Mouse (Mus musculus) large intestine, adult 2 months (tissue): Measurements from ENCODE around the gene Dock1. TPM values are rescaled to one million over a fixed set of nuclear protein-coding genes. Genes with fewer than 3 reads are reported as not detected.

ENCODE experiments used
- DNase-seq: peaks from one replicate; pipeline ENCODE4 v3.0.0-alpha.2; 2012; ENCODE audit warnings: low read depth, low spot score
- WGBS: fragments of 180-500 bp; shearing (Covaris S2); methylation state at CpG from one replicate; pipeline ENCODE4 v1.1.7; 2018; 5-methylcytosine and 5-hydroxymethylcytosine counted together
- polyA plus RNA-seq: library from polyadenylated mRNA; depleted of rRNA; stranded (reverse); fragments of >200 nt; gene quantifications from 2 replicates; pipeline ENCODE4 v1.2.3, GENCODE M21; 2012

Gene Dock1
- polyA plus RNA-seq, 1 experiment: 8.8 TPM

DNA sequence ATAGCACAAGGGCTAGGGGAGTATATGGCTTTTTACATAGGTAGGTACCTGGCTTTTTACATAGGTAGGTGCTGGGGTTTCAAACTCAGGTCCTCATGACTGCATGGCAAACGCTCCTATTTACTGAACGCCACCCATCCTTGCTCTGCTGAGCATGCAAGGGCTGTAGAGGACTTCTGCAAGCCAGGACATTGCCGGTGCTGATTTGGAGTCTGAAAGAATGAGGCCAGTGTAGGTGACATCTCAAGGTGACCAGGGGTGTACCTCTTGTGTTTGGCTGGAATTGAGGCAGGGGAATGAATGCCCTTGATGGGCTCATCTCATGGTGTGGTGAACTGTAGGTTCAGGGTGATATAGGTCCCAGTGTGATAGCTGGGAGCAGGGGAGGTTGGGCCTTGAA, 20.4 kb downstream of the Dock1 start:
- DNase-seq: no peak
- WGBS: 91% methylated on average over 3 of the region's 3 CpGs

GRCm38 (mm10) chr7:134693325-134693724, 22.9 kb downstream of the Dock1 start:
- WGBS: 89% methylated on average over 1 of the region's 1 CpGs
- no peak for DNase-seq

DNA sequence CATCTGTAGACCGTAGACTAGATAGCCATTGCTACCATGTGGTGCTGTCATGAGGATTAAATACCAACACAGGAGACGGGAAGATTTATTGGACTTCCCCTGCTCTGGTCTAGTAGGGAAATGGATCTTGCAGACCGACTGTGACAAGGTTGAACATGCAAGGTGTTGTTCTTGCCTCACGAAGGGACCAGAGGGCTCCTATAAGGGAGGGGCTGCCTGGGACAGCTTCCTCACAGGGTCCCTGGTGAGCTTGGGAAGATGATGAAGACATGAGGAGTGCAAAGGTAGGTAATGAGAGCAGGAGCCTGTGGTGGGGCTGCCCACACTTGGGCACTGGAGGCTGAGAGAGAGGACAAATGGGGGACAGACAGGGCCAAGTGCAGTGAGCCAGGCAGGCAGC, 25.0 kb downstream of the Dock1 start:
- WGBS: 84% methylated on average over 4 of the region's 4 CpGs
- no peak for DNase-seq

DNA sequence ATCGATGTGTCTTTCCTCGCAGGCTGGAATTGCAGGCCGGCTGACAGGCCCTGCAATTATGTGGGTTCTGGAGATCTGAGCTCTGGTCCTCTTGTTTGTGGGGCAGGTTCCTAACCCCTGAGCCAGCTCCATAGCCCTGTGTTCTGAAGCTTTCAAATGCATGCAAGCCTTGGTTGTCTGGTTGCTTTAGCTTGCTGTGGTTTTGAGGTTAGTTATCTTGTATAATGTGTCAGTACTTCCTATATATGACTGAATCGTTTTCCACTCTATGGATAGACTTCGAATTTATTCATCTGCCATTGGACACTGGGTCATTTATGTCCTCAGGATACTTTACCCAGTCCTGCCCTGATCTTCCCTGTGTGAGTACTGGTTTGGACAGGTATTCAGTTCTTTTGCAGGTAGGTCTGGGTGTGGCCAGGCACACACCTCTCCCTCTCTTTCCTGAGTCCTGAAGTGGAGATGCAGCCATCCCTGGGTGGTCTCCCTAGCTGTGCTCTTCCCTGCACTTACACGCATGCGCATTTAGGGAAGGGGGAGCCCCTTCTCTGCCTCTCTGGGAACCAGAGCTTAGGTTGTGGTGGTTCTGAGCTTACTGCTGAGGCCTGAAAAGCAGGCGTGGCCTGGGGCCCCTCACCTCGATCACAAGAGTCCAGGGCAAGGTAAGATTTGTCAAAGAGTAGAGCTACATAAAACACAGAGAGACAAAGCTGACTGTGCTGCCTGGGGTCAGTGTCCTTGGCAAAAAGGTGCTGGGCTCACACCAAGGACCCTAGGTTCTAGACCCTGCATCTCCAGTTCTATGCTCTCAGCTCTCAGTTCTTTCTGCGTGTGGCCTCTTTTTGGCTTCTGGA, 25.9 kb downstream of the Dock1 start:
- 70% methylated on average over 10 of the region's 10 CpGs for WGBS
- DNase-seq: no peak

- no peak for DNase-seq
- WGBS: 68% methylated on average over 4 of the region's 4 CpGs
Measured at GRCm38 (mm10) chr7:134697479-134697878, 27.0 kb downstream of the Dock1 start.

GRCm38 (mm10) chr7:134698246-134698645, 27.8 kb downstream of the Dock1 start:
- DNase-seq: no peak
- 81% methylated on average over 5 of the region's 5 CpGs for WGBS

GRCm38 (mm10) chr7:134700001-134700400, 29.5 kb downstream of the Dock1 start:
- no peak for DNase-seq
- 85% methylated on average over 5 of the region's 5 CpGs for WGBS

- 83% methylated on average over 5 of the region's 5 CpGs for WGBS
Measured at GRCm38 (mm10) chr7:134702481-134702880, 32.0 kb downstream of the Dock1 start.

DNA sequence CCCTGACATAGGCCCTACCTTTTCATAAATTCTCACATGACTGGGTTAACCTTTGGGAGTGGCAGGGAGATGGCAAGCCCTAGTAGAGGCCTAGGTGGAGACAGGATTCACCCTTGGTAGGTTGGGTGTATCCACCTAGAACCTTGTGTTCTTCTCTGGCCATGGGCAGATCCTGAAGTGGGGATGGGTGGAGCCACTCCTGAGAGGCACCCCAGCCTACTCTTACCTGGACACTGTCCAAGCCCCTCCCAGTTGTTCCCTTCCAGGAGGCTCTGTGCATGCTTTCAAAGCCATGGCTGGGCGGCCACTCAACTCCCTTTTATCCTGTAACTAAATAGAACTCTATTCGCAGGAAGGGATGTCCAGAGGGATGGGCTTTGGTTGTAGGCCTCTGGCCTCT, 33.2 kb downstream of the Dock1 start:
- DNase-seq: peak; percentile 69
- WGBS: 11% methylated on average over 2 of the region's 2 CpGs

More at GRCm38 (mm10) chr7:134702481-134702880, 32.0 kb downstream of the Dock1 start:
- no peak for DNase-seq

GRCm38 (mm10) chr7:134709226-134709853, 38.9 kb downstream of the Dock1 start:
- WGBS: 57% methylated on average over 5 of the region's 5 CpGs
- DNase-seq: no peak

GRCm38 (mm10) chr7:134711576-134711975, 41.1 kb downstream of the Dock1 start:
- no peak for DNase-seq
- WGBS: 94% methylated on average over 1 of the region's 1 CpGs

GRCm38 (mm10) chr7:134719406-134719805, 49.0 kb downstream of the Dock1 start:
- DNase-seq: no peak
- WGBS: 88% methylated on average over 3 of the region's 3 CpGs

DNA sequence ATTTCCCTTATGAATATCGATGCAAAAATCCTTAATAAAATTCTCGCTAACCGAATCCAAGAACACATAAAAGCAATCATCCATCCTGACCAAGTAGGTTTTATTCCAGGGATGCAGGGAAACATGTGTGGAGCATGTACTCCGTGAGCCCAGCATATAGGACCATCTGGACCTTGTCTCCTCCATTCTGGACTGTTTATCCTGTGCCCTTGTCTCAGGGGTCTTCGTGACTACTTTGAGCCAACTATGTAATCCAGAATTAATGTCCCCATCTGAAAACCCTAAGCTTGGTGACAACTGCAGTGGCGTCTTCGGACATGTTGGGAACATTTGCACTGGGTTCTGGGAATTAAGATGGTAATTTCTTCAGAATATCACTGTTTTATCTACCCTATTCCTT, 51.9 kb downstream of the Dock1 start:
- DNase-seq: no peak
- 97% methylated on average over 7 of the region's 7 CpGs for WGBS

GRCm38 (mm10) chr7:134722955-134723354, 52.5 kb downstream of the Dock1 start:
- WGBS: 76% methylated on average over 9 of the region's 9 CpGs
- DNase-seq: no peak

GRCm38 (mm10) chr7:134723509-134723908, 53.1 kb downstream of the Dock1 start:
- WGBS: 79% methylated on average over 5 of the region's 5 CpGs

DNA sequence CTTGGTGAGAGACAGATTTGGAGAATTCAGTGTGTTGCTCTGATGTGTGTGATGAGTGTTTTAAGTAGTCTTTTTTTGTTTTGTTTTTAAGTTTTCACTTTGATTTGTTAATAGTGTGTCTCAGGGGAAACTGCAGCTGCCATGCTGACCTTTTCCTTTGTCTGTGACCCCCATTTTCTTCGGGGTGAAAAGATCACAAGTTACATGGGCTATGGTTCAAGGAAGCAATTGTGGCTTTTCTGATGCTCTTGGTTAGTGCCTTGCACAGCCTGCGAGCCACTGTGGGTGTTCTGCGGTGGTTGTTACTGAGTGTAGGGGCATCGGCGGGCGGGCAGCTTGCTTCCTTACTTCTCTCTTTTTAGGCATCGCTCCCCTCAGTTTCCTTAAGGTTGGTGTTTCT, 54.4 kb downstream of the Dock1 start:
- DNase-seq: no peak

More at GRCm38 (mm10) chr7:134723509-134723908, 53.1 kb downstream of the Dock1 start:
- DNase-seq: no peak

GRCm38 (mm10) chr7:134725551-134726529, 55.4 kb downstream of the Dock1 start:
- 34% methylated on average over 11 of the region's 11 CpGs for WGBS
- no peak for DNase-seq

More for the DNA sequence above, 54.4 kb downstream of the Dock1 start:
- 70% methylated on average over 7 of the region's 7 CpGs for WGBS

DNA sequence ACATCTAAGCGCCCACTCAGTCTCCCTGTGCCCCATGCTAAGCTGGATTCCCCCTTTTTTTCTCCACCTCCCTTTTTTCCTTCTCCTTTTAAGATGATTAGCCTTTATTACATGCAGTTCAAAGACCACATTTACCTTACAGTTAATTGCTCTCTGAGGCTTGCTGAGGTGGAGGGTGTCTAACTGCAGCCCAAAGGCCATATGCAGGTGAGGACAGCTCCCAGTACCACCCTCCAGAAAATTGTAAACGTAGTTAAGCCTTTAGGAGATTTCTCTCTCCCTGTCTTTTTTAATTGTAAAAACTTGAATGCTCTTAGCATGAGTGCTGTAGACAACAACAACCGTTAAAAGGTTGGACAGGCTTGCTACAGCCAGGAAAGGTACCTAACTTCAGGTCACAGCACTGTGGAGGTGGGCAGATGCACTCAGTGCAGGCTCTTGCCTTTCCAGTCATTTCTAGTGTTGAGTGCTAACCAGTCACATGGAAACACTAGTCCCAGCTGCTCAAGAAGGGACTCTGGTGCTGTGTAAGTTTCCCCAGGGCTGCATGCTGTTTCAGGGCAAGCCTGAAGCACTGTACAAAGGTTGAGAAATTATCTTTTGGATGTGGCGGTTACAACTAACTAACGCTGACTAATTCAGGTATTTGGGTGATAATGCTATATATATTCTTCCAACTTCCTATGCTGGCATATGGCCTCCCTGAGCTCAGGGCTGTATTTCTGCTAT, 56.2 kb downstream of the Dock1 start:
- 39% methylated on average over 5 of the region's 5 CpGs for WGBS
- DNase-seq: no peak

DNA sequence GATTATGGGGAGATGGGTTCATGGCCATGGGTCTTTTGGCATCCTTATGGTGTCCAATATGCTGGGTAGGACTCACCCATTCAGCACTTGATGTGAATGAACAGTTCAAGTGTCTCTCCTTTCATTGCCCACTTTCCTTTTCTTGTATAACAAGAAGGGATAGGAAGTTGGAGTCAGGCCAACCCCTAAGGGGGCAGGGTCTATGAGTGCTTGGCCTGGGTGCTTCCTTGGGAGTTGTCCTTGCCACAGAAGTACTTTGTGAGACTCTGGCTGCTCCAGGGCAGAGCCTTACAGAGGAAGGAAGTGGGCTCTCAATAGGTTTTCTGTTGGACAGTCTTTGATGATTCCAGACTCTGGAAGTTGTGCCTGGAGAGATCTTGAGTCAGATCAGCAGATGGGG, 58.9 kb downstream of the Dock1 start:
- no peak for DNase-seq
